Mouse (Mus musculus) stomach, postnatal 0 days (tissue): ENCODE results near the gene Itpk1. TPM values are rescaled to one million over a fixed set of nuclear protein-coding genes. Genes with fewer than 3 reads are reported as not detected.

Experiments used
- ATAC-seq: fragments of 200-750 bp; cut with Nextera tagmentation; 2 replicates; pipeline ENCODE4 v1.8.0; 2017; ENCODE audit not compliant: low FRiP score, low TSS enrichment
- DNase-seq: peaks from one replicate; pipeline ENCODE4 v3.0.0-alpha.2; 2016; ENCODE audit warnings: low spot score
- H3K27ac ChIP-seq: fragments of 300-500 bp; sonication (generic); replicated peaks from 2 replicates; pipeline ENCODE4 v1.5.1; 2014; ENCODE audit warnings: mild to moderate bottlenecking, control low read depth
- H3K27me3 ChIP-seq: fragments of 300-500 bp; sonication (generic); 2 replicates; pipeline ENCODE4 v1.6.1; 2014; ENCODE audit warnings: low read length; ENCODE audit not compliant: control insufficient read depth, insufficient read depth
- H3K36me3 ChIP-seq: fragments of 300-500 bp; sonication (generic); 2 replicates; pipeline ENCODE4 v1.6.1; 2014; ENCODE audit warnings: low read length, mixed read lengths; ENCODE audit not compliant: control insufficient read depth, insufficient read depth
- H3K4me1 ChIP-seq: fragments of 300-500 bp; sonication (generic); replicated peaks from 2 replicates; pipeline ENCODE4 v1.6.1; 2014; ENCODE audit warnings: antibody characterized with exemption; ENCODE audit not compliant: control insufficient read depth, insufficient read depth
- H3K4me2 ChIP-seq: fragments of 300-500 bp; sonication (generic); replicated peaks from 2 replicates; pipeline ENCODE4 v1.6.1; 2014; ENCODE audit warnings: low read depth, mild to moderate bottlenecking, control low read depth, moderate library complexity
- H3K4me3 ChIP-seq: fragments of 300-500 bp; sonication (generic); 2 replicates; pipeline ENCODE4 v1.5.1; 2014; ENCODE audit warnings: low read depth, low read length, control low read depth
- H3K9ac ChIP-seq: fragments of 300-500 bp; sonication (generic); 2 replicates; pipeline ENCODE4 v1.6.1; 2014; ENCODE audit warnings: mild to moderate bottlenecking, low read length, control low read depth, mixed read lengths
- H3K9me3 ChIP-seq: fragments of 300-500 bp; sonication (generic); 2 replicates; pipeline ENCODE4 v1.6.1; 2016; ENCODE audit warnings: low read length; ENCODE audit not compliant: control insufficient read depth
- CTCF ChIP-seq: IDR thresholded peaks from 2 replicates; pipeline ENCODE4 v1.5.1; 2016; ENCODE audit warnings: antibody characterized with exemption, low read depth, mild to moderate bottlenecking, moderate library complexity
- EP300 ChIP-seq: optimal IDR thresholded peaks from 2 replicates; pipeline ENCODE3; 2016; ENCODE audit warnings: antibody characterized with exemption
- WGBS: fragments of 180-500 bp; shearing (Covaris S2); extraction: QIAGEN DNeasy Blood & Tissue Kit; methylation state at CpG from one replicate; pipeline ENCODE4 v1.1.7; 2014; 5-methylcytosine and 5-hydroxymethylcytosine counted together
- polyA plus RNA-seq: library from polyadenylated mRNA; unstranded; fragments of >200 nt; fragmentation: Nextera tagmentation; extraction: Ambion mirVana; gene quantifications from 2 replicates; pipeline ENCODE4 v1.2.1, GENCODE M21; 2015

Itpk1 gene
- polyA plus RNA-seq, 1 experiment from 2014 or later = 21.5 TPM

DNA sequence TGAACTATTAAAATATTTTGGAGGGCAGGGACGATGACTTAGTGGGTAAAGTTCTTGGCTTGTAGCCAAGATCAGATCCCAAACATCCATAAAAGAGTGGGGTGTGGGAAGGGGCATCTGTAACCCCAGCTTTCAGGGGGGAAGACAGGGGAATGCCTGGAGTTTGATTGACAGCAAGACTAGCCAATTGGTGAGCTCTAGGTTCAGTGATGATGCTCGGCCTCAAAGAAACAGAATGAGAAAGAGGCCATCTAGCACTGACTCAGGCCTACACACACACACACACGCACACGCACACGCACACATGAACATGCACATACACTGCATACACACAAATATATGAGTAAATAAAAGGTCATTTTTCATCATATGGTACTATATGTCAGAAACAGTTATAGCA is 5.2 kb upstream of the Itpk1 start:
- Histone ChIP-seq H3K9me3 (no peaks in the 10 kb centered on the region), H3K4me1 (no peaks in the 10 kb centered on the region), H3K27me3 (no peaks in the 10 kb centered on the region), H3K4me2 (no peak overlapping the region), H3K4me3 (no peak overlapping the region), H3K9ac (no peak overlapping the region), H3K36me3 (no peaks in the 10 kb centered on the region), H3K27ac (no peak overlapping the region)
- ATAC-seq = no peak
- no peak for TF ChIP-seq EP300
- no peak for TF ChIP-seq CTCF
- 80% methylated on average over 5 of the region's 5 CpGs for WGBS
- DNase-seq = no peak

DNA sequence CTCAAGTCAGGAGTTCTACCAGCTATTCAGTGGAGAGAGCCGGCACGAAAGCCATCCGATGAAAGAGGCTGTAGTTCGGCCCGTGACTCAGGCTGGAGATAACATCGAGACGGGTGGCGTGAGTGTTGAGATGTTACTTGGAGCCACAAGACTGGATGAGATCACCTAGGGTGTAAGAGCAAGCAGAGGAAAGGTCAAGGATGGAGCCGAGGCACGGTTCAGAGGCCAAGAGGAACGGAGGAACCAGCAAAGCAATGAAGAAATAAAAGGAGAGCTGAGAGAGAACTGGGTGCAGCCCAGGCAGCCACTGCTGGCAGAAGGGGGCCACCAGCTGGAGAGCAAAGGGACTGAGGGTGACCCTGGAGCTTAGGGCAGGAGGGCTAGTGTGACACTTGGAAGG is 3.5 kb upstream of the Itpk1 start:
- Histone ChIP-seq H3K9ac (no peak overlapping the region), H3K36me3 (no peaks in the 10 kb centered on the region), H3K4me3 (no peak overlapping the region), H3K4me2 (no peak overlapping the region), H3K4me1 (peaks cover 2% of the 10 kb centered on the region; the same call in 1 of the 2 replicates), H3K27me3 (no peaks in the 10 kb centered on the region), H3K27ac (peak overlapping the region; percentile 41; the same call in 1 of the 2 replicates), H3K9me3 (no peaks in the 10 kb centered on the region)
- ATAC-seq (peak; percentile 59), DNase-seq (peak; percentile 50)
- TF ChIP-seq CTCF (peak; percentile 58), EP300 (no peak)
- WGBS = 64% methylated on average over 11 of the region's 11 CpGs

DNA sequence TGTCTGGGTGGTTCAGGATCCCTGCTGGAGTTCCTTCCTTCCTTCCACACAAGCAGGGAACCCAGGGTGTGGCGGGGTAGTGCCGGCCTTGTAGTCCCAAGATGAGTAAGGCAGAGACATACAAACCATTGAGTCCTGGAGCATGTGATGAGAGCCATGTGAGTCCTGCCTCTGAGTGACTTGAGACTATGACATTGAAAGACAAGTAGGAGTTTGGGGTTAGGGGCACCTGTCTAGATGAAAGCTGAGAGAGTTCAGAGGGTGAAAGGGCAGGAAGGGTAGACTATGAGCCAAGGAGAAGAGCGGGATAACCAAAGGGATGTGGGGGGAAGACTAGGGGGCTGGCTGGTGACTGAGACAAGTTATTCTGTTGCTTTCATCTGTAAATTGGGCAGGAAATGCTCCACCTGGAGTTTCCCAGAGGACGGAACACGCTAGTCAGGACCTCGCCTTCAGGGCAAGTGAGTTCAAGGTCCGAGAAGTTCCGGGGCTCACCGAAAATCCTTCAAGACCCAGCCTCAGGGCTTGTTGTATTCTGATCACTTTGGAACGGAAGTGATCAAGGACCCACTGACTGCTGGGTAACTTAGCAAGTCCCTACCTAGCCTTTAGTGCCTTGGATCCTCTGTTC is 2.2 kb upstream of the Itpk1 start:
- no peak for DNase-seq
- Histone ChIP-seq H3K9me3 (no peaks in the 10 kb centered on the region), H3K36me3 (no peaks in the 10 kb centered on the region), H3K9ac (no peak overlapping the region), H3K4me2 (no peak overlapping the region), H3K27ac (no peak overlapping the region), H3K4me1 (peaks cover 2% of the 10 kb centered on the region; the same call in 1 of the 2 replicates), H3K27me3 (no peaks in the 10 kb centered on the region), H3K4me3 (no peak overlapping the region)
- TF ChIP-seq EP300 (no peak), CTCF (no peak)
- whole genome bisulfite sequencing = 86% methylated on average over 10 of the region's 10 CpGs
- ATAC-seq = no peak

DNA sequence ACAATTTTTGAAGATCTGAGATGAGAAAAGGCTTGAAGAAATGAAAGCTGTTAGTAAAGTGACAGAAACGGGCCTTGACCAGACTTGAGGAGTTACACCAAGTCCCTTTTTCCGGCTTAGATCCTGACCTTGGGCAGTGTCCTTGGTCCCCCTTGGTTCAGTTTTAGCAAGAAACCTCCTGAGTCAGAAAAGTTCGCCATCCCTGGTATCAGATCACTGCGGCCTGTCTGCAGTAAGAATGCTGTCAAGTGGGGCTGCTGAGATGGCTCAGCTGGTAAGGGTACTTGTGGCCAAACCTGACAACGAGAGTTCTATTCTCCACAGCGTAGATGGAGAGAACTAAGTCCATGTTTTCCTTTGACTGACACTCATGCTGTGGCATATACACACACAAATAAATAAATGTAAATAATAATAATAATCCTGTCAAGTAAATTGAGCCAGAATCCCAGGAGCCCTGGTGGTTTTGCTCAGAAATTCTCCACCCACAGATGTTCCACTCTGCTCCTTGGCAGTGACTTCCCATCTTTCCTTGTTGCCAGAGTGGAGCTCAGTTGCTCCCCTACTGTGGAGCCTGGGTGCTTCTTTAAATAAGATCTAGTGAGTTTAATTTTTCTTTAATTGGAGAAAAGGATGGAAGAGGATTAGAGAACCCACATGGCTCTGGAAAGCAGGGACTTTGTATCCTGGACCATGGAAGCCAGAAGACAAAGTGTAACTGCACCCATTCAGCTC is 1.3 kb upstream of the Itpk1 start:
- Histone ChIP-seq H3K27me3 (no peaks in the 10 kb centered on the region), H3K4me2 (peak overlapping the region; percentile 95; the same call in 1 of the 2 replicates), H3K36me3 (no peaks in the 10 kb centered on the region), H3K27ac (no peak overlapping the region), H3K4me3 (no peak overlapping the region), H3K9me3 (no peaks in the 10 kb centered on the region), H3K9ac (no peak overlapping the region), H3K4me1 (peaks cover 2% of the 10 kb centered on the region; the same call in 1 of the 2 replicates)
- no peak for TF ChIP-seq EP300
- no peak for TF ChIP-seq CTCF
- no peak for ATAC-seq
- no peak for DNase-seq
- WGBS = 64% methylated on average over 6 of the region's 6 CpGs

DNA sequence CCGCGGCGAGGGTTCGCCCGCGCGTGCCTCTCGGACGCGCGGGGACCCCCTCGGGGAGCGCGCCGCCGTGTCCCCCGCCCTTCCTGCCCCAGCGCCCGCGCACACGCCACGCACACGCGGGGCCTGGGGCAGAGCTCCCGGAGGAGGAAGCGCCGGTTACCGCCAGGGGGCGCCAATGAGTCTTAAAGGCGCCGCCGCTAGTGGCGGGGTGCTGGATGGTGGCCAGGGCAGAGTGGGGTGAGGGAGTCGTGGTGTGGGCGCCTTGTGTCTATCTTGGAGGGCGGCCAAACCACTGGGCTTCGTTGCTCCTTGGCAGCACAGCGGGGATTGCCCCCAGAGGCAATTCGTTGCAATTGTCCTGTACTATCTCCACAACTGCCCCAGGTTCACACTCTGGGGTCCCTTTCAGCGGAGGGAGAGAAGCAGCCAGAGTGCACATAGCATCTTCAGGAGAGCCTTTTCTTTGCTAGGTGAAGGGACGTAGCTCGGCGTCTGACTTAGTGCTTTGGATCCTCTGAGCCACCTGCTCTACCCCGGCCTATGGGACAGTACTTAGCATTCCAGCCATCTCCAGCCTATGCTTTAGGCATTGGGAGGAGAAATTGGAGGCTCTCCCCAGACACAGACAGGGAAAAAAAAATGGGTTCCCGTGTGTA is 614 bp upstream of the Itpk1 start:
- Histone ChIP-seq H3K4me1 (peaks cover 2% of the 10 kb centered on the region; the same call in 1 of the 2 replicates), H3K27me3 (no peaks in the 10 kb centered on the region), H3K27ac (peak overlapping the region; percentile 94), H3K9ac (peak overlapping the region; percentile 91), H3K4me3 (peak overlapping the region; percentile 72), H3K4me2 (peak overlapping the region; percentile 95), H3K36me3 (no peaks in the 10 kb centered on the region), H3K9me3 (no peaks in the 10 kb centered on the region)
- WGBS = 2% methylated on average over 41 of the region's 45 CpGs
- DNase-seq = peak; percentile 89
- TF ChIP-seq EP300 = no peak
- TF ChIP-seq CTCF = peak; percentile 90
- ATAC-seq = peak; percentile 73
